Mouse (Mus musculus) intestine, embryonic 15.5 days (tissue): ENCODE measurements at regions not wholly inside any gene's neighbourhood (a gene's known extent, or its start where the extent isn't known, plus 50 kb on each side); places are given as distances from the start of the nearest gene placed in this dataset.

Source experiments
- ATAC-seq: fragments of 200-750 bp; cut with Nextera tagmentation; 2 replicates; pipeline ENCODE4 v1.8.0; 2017; ENCODE audit warnings: moderate TSS enrichment, moderate library complexity
- H3K27ac ChIP-seq: fragments of 300-500 bp; sonication (generic); 2 replicates; pipeline ENCODE4 v1.5.1; 2015; ENCODE audit warnings: mild to moderate bottlenecking, inconsistent platforms
- H3K27me3 ChIP-seq: fragments of 300-500 bp; sonication (generic); replicated peaks from 2 replicates; pipeline ENCODE4 v1.6.1; 2015; ENCODE audit warnings: inconsistent platforms
- H3K36me3 ChIP-seq: fragments of 300-500 bp; sonication (generic); 2 replicates; pipeline ENCODE4 v1.6.1; 2015; ENCODE audit warnings: inconsistent platforms
- H3K4me1 ChIP-seq: fragments of 300-500 bp; sonication (generic); replicated peaks from 2 replicates; pipeline ENCODE4 v1.6.1; 2015; ENCODE audit warnings: inconsistent platforms
- H3K4me2 ChIP-seq: fragments of 300-500 bp; sonication (generic); replicated peaks from 2 replicates; pipeline ENCODE4 v1.6.1; 2015; ENCODE audit warnings: mild to moderate bottlenecking, inconsistent platforms
- H3K4me3 ChIP-seq: fragments of 300-500 bp; sonication (generic); replicated peaks from 2 replicates; pipeline ENCODE4 v1.5.1; 2015; ENCODE audit warnings: inconsistent platforms
- H3K9ac ChIP-seq: fragments of 300-500 bp; sonication (generic); 2 replicates; pipeline ENCODE4 v1.6.1; 2015; ENCODE audit warnings: inconsistent platforms
- H3K9me3 ChIP-seq: fragments of 300-500 bp; sonication (generic); 2 replicates; pipeline ENCODE4 v1.6.1; 2016; ENCODE audit warnings: inconsistent platforms
- WGBS: fragments of 180-500 bp; shearing (Covaris S2); methylation state at CpG from one replicate; pipeline ENCODE4 v1.1.7; 2015; 5-methylcytosine and 5-hydroxymethylcytosine counted together

DNA sequence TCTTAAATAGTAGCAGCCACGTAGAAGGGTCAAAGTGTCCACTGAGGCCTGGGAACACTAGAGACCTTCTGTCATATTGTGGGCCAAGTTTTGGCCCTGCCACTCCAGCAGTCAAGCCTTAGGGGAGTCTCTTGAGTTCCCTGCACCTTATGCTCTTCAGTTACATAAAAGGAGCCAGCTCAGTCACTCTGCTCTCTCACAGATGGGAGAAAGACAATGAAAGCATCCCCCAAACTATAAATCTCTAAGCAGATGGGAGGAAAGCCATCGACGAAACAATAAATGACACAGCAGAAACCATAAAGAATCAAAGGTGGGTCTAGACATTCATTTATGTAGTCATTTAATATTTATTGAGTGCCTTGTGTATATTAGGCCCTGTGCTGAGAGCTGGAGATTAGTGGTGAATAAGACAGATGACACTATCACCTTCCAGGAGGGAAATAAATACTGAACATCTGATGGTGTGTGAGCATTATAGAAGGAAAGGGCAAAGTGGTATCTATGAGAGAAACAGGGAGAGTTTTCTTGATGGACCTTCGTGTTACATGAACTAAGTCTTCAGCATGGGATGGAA lies 137.5 kb upstream of the Synpr start:
- ATAC-seq, result no peak
- Histone ChIP-seq H3K27ac (no peak overlapping the region), H3K9ac (no peak overlapping the region), H3K27me3 (no peaks in the 10 kb centered on the region), H3K9me3 (no peaks in the 10 kb centered on the region), H3K36me3 (no peaks in the 10 kb centered on the region), H3K4me1 (no peaks in the 10 kb centered on the region), H3K4me2 (no peak overlapping the region), H3K4me3 (no peak overlapping the region)
- WGBS, result 77% methylated on average over 4 of the region's 4 CpGs

DNA sequence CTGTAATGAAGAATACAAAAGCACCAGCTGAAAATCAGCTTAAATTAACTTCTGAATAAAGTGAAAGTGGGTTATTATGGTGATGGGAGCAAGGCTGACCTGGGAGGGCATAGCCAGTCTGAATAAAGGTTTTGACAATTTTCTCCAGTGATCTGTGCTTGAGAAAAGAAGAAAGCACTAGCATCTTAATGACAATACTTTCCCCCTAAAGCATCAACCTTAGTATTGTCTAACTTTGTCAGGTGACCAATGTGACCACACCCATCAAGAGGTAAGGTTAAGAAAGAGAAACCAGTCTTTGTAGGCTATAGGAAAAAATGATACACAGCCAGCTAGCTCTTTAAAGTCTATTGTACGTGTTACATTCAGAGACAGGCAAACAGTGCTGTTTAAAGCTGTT lies 135.0 kb upstream of the Synpr start:
- no peak for ATAC-seq
- H3K27me3 ChIP-seq, result no peaks in the 10 kb centered on the region
- no peak overlapping the region for H3K4me3 ChIP-seq
- H3K4me1 ChIP-seq, result no peaks in the 10 kb centered on the region
- no peaks in the 10 kb centered on the region for H3K36me3 ChIP-seq
- 78% methylated on average over 1 of the region's 1 CpGs for WGBS
- H3K9me3 ChIP-seq, result no peaks in the 10 kb centered on the region
- H3K4me2 ChIP-seq, result no peak overlapping the region
- no peak overlapping the region for H3K27ac ChIP-seq
- H3K9ac ChIP-seq, result no peak overlapping the region

- Histone ChIP-seq H3K4me1 (no peaks in the 10 kb centered on the region), H3K27me3 (no peaks in the 10 kb centered on the region), H3K9me3 (no peaks in the 10 kb centered on the region), H3K4me3 (no peak overlapping the region), H3K36me3 (no peaks in the 10 kb centered on the region), H3K9ac (no peak overlapping the region), H3K4me2 (no peak overlapping the region), H3K27ac (no peak overlapping the region)
- ATAC-seq, result no peak
- 79% methylated on average over 1 of the region's 1 CpGs for WGBS
These were observed 132.9 kb upstream of the Synpr start for GRCm38 (mm10) chr14:13151672-13152071.

- Histone ChIP-seq H3K9me3 (no peaks in the 10 kb centered on the region), H3K4me1 (no peaks in the 10 kb centered on the region), H3K4me3 (no peak overlapping the region), H3K27me3 (no peaks in the 10 kb centered on the region), H3K9ac (no peak overlapping the region), H3K36me3 (no peaks in the 10 kb centered on the region), H3K27ac (no peak overlapping the region), H3K4me2 (no peak overlapping the region)
- no peak for ATAC-seq
- 54% methylated on average over 3 of the region's 3 CpGs for WGBS
These were observed 108.4 kb upstream of the Synpr start for GRCm38 (mm10) chr14:13176149-13176548.

- H3K4me3 ChIP-seq, result no peak overlapping the region
- H3K27ac ChIP-seq, result no peak overlapping the region
- no peak for ATAC-seq
- no peaks in the 10 kb centered on the region for H3K9me3 ChIP-seq
- WGBS, result 92% methylated on average over 1 of the region's 1 CpGs
- H3K4me1 ChIP-seq, result no peaks in the 10 kb centered on the region
- H3K4me2 ChIP-seq, result no peak overlapping the region
- no peaks in the 10 kb centered on the region for H3K36me3 ChIP-seq
- no peaks in the 10 kb centered on the region for H3K27me3 ChIP-seq
- H3K9ac ChIP-seq, result no peak overlapping the region
These were observed 106.7 kb upstream of the Synpr start for GRCm38 (mm10) chr14:13177906-13178305.

GRCm38 (mm10) chr14:13190801-13191200 lies 93.8 kb upstream of the Synpr start:
- ATAC-seq, result no peak
- H3K4me2 ChIP-seq, result no peak overlapping the region
- 65% methylated on average over 1 of the region's 1 CpGs for WGBS

DNA sequence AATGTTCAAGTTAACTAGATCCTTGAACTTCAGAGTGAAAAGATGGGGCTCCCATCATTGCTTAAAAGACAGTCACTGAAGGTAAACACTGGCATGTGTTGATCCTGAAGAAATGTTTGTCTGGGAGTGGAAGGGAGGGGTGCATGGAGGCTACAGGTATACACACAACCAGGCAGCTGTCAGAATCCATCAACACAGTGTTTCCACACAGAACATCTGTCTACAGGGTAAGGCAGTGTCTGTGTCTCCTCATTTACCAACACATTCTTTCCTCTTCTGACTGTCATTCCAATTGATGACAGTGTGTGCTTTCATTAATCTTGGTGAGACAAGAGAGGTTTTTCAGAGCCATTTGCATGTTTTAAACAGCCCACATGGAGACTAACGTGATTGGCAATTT lies 91.8 kb upstream of the Synpr start:
- no peaks in the 10 kb centered on the region for H3K27me3 ChIP-seq
- H3K4me1 ChIP-seq, result no peaks in the 10 kb centered on the region
- H3K4me2 ChIP-seq, result no peak overlapping the region
- no peak overlapping the region for H3K27ac ChIP-seq
- no peaks in the 10 kb centered on the region for H3K36me3 ChIP-seq
- H3K9me3 ChIP-seq, result no peaks in the 10 kb centered on the region
- no peak overlapping the region for H3K4me3 ChIP-seq
- 54% methylated on average over 1 of the region's 1 CpGs for WGBS
- H3K9ac ChIP-seq, result no peak overlapping the region
- ATAC-seq, result no peak

More at GRCm38 (mm10) chr14:13190801-13191200, 93.8 kb upstream of the Synpr start:
- Histone ChIP-seq H3K27ac (no peak overlapping the region), H3K4me3 (no peak overlapping the region), H3K27me3 (no peaks in the 10 kb centered on the region), H3K9ac (no peak overlapping the region), H3K36me3 (no peaks in the 10 kb centered on the region), H3K4me1 (no peaks in the 10 kb centered on the region), H3K9me3 (no peaks in the 10 kb centered on the region)

GRCm38 (mm10) chr14:13197330-13197892 lies 87.2 kb upstream of the Synpr start:
- no peaks in the 10 kb centered on the region for H3K4me1 ChIP-seq
- H3K27ac ChIP-seq, result no peak overlapping the region
- 46% methylated on average over 3 of the region's 3 CpGs for WGBS
- H3K4me3 ChIP-seq, result no peak overlapping the region
- H3K4me2 ChIP-seq, result no peak overlapping the region
- no peaks in the 10 kb centered on the region for H3K9me3 ChIP-seq
- no peaks in the 10 kb centered on the region for H3K36me3 ChIP-seq
- H3K9ac ChIP-seq, result no peak overlapping the region
- ATAC-seq, result peak; percentile 61; the same call in 1 of the 2 replicates
- no peaks in the 10 kb centered on the region for H3K27me3 ChIP-seq

- Histone ChIP-seq H3K9me3 (no peaks in the 10 kb centered on the region), H3K27me3 (no peaks in the 10 kb centered on the region), H3K9ac (no peak overlapping the region), H3K4me1 (no peaks in the 10 kb centered on the region), H3K4me2 (no peak overlapping the region), H3K27ac (no peak overlapping the region), H3K36me3 (no peaks in the 10 kb centered on the region), H3K4me3 (no peak overlapping the region)
- no peak for ATAC-seq
- WGBS, result 35% methylated on average over 1 of the region's 1 CpGs
These were observed 86.1 kb upstream of the Synpr start for GRCm38 (mm10) chr14:13198491-13198890.

GRCm38 (mm10) chr14:13212658-13213057 lies 71.9 kb upstream of the Synpr start:
- WGBS, result 88% methylated on average over 1 of the region's 1 CpGs
- H3K36me3 ChIP-seq, result no peaks in the 10 kb centered on the region

More at GRCm38 (mm10) chr14:13212658-13213057, 71.9 kb upstream of the Synpr start:
- H3K4me2 ChIP-seq, result no peak overlapping the region
- H3K4me3 ChIP-seq, result no peak overlapping the region
- no peaks in the 10 kb centered on the region for H3K9me3 ChIP-seq
- no peak overlapping the region for H3K9ac ChIP-seq
- no peak for ATAC-seq
- no peaks in the 10 kb centered on the region for H3K4me1 ChIP-seq
- no peaks in the 10 kb centered on the region for H3K27me3 ChIP-seq
- no peak overlapping the region for H3K27ac ChIP-seq
